Mouse (Mus musculus) hindbrain, embryonic 10.5 days (tissue): ENCODE data around the gene Cacna2d3. TPM values are rescaled to one million over a fixed set of nuclear protein-coding genes. Genes with fewer than 3 reads are reported as not detected.

Experiments
- DNase-seq: peaks from one replicate; pipeline ENCODE4 v3.0.0-alpha.2; 2017; ENCODE audit warnings: low spot score
- H3K27ac ChIP-seq: fragments of 300-500 bp; sonication (generic); 2 replicates; pipeline ENCODE4 v1.5.1; 2016; ENCODE audit warnings: mild to moderate bottlenecking, moderate library complexity
- H3K27me3 ChIP-seq: fragments of 300-500 bp; sonication (generic); 2 replicates; pipeline ENCODE4 v1.6.1; 2016; ENCODE audit warnings: mild to moderate bottlenecking; ENCODE audit not compliant: poor library complexity, insufficient read depth, severe bottlenecking
- H3K36me3 ChIP-seq: fragments of 300-500 bp; sonication (generic); 2 replicates; pipeline ENCODE4 v1.6.1; 2016; ENCODE audit warnings: mild to moderate bottlenecking, moderate library complexity
- H3K4me1 ChIP-seq: fragments of 300-500 bp; sonication (generic); replicated peaks from 2 replicates; pipeline ENCODE4 v1.6.1; 2016; ENCODE audit warnings: mild to moderate bottlenecking
- H3K4me3 ChIP-seq: fragments of 300-500 bp; sonication (generic); 2 replicates; pipeline ENCODE4 v1.5.1; 2016; ENCODE audit warnings: mild to moderate bottlenecking, moderate library complexity
- H3K9me3 ChIP-seq: fragments of 300-500 bp; sonication (generic); 2 replicates; pipeline ENCODE4 v1.6.1; 2016; ENCODE audit warnings: mild to moderate bottlenecking, moderate library complexity
- WGBS: fragments of 180-500 bp; shearing (Covaris S2); methylation state at CpG from one replicate; pipeline ENCODE4 v1.1.7; 2016; 5-methylcytosine and 5-hydroxymethylcytosine counted together
- polyA plus RNA-seq: library from polyadenylated mRNA; unstranded; fragments of >200 nt; fragmentation: Nextera tagmentation; extraction: Ambion mirVana; gene quantifications from 2 replicates; pipeline ENCODE4 v1.2.1, GENCODE M21; 2016

Gene Cacna2d3
- polyA plus RNA-seq, 1 experiment from 2014 or later = 12.6 TPM

DNA sequence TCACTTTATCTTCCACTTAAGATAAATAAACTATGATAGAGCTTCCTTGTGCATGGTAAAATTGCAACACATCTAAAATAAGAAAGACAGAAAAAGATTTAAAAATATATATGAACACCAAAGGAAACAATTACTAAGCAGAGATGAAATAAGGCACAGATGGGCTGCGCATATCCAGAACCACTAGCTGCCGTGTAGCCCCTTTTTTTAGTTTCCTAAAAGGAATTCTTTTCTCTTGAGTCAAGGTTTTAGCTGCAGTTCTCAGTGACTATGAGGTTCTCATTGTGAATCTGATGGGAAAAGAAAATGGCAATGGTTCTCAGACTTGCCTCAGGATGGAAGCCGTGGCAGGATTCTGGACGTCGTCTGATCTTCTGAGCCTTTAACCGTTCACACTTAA is 814.0 kb downstream of the Cacna2d3 start:
- no peaks in the 10 kb centered on the region for H3K4me1 ChIP-seq

DNA sequence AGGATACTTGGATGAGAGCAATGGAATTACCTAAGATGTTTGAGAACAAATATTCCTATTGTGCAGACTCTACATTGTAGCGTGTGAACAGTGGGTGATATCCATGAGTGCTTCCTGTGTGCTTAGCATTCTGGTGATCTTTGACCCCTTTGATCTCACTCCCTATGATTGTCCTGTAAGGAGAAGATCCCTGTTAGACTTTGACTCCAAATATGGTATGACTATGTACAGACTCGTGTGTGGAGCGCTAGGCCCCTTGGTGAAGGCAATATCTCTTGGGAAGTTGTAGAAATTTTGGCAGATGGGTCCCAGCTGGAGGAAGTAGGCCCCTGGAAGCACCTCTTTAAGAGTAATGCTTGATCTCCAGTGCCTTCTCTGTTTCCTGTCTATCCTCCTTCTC is 829.1 kb downstream of the Cacna2d3 start:
- H3K4me1 ChIP-seq = no peaks in the 10 kb centered on the region
- H3K4me3 ChIP-seq = no peak overlapping the region
- DNase-seq = no peak
- no peaks in the 10 kb centered on the region for H3K27me3 ChIP-seq
- 72% methylated on average over 3 of the region's 3 CpGs for WGBS
- H3K27ac ChIP-seq = no peak overlapping the region
- no peaks in the 10 kb centered on the region for H3K9me3 ChIP-seq
- H3K36me3 ChIP-seq = no peaks in the 10 kb centered on the region

More for the DNA sequence above, 814.0 kb downstream of the Cacna2d3 start:
- Histone ChIP-seq H3K9me3 (no peaks in the 10 kb centered on the region), H3K36me3 (no peaks in the 10 kb centered on the region), H3K27me3 (no peaks in the 10 kb centered on the region), H3K27ac (no peak overlapping the region), H3K4me3 (no peak overlapping the region)
- no peak for DNase-seq
- 90% methylated on average over 6 of the region's 6 CpGs for WGBS

DNA sequence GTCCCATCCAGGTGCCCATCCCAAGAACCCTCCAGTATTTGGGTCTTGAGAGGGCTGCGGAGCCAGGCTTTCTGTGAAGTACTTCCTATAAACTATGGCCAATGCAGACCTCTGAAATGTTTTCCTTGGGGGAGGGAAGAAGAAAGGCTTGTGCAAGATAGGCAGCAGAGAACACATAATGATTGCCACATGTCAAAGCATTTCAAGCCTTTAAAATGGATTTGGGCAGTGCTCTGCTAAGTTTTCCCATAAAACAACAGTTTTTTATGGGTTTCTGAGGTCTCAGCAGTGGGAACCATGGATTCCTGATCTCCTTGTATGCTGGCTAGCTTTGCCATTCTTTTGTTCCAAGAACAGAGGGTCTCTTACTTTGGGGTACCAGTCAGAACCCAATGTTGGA is 834.3 kb downstream of the Cacna2d3 start:
- no peak overlapping the region for H3K4me3 ChIP-seq
- no peak for DNase-seq
- 90% methylated on average over 1 of the region's 1 CpGs for WGBS
- H3K27me3 ChIP-seq = no peaks in the 10 kb centered on the region
- no peaks in the 10 kb centered on the region for H3K36me3 ChIP-seq
- no peak overlapping the region for H3K27ac ChIP-seq
- no peaks in the 10 kb centered on the region for H3K9me3 ChIP-seq
- no peaks in the 10 kb centered on the region for H3K4me1 ChIP-seq

DNA sequence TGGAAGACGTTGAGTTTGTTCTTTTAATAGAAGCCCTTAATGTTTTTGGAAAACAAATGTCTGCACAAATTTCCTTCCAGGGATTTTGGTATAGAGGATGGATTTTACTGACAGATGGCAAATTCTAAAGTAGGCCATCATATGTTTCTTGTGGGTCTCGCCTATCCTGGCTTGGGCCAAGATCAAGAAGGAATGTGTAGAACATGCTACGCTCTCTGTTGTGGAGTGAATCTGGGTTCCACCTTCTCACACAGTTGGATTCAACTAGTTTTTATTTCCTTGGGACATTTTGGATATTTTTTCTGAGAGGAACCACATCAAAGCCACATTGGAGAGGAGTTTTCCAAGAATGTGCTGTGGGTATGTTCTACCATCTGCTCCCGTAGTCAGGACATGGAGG is 835.0 kb downstream of the Cacna2d3 start:
- no peak for DNase-seq
- H3K27me3 ChIP-seq = no peaks in the 10 kb centered on the region
- no peak overlapping the region for H3K27ac ChIP-seq
- WGBS = 93% methylated on average over 4 of the region's 4 CpGs
- H3K4me3 ChIP-seq = no peak overlapping the region
- no peaks in the 10 kb centered on the region for H3K36me3 ChIP-seq
- no peaks in the 10 kb centered on the region for H3K4me1 ChIP-seq
- no peaks in the 10 kb centered on the region for H3K9me3 ChIP-seq

DNA sequence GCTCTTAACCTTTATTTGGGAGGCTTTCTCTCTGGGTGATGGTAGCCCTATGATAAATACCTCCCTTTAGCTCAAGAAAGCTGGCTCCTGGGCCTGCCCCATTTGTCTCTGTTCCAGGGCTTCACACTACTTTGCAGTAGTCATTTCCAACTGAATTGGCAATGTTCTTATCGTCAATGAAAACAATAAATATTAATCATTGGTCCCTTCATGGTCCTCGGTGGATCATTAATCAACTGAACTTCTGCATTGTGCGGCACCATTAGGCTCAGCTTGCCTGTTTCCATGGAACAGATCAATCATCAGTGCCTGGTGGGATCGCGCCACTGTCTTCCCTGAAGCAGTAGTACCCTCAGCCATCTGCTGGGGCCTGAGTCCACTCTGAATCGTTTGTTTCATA is 850.7 kb downstream of the Cacna2d3 start:
- Histone ChIP-seq H3K4me3 (no peak overlapping the region), H3K36me3 (no peaks in the 10 kb centered on the region), H3K9me3 (no peaks in the 10 kb centered on the region), H3K4me1 (0 out of 2 replicates have a peak, but pooled peaks cover 3% of the 10 kb centered on the region), H3K27me3 (no peaks in the 10 kb centered on the region), H3K27ac (no peak overlapping the region; the same call in 1 of the 2 replicates)
- WGBS = 68% methylated on average over 6 of the region's 6 CpGs
- DNase-seq = peak; percentile 59

DNA sequence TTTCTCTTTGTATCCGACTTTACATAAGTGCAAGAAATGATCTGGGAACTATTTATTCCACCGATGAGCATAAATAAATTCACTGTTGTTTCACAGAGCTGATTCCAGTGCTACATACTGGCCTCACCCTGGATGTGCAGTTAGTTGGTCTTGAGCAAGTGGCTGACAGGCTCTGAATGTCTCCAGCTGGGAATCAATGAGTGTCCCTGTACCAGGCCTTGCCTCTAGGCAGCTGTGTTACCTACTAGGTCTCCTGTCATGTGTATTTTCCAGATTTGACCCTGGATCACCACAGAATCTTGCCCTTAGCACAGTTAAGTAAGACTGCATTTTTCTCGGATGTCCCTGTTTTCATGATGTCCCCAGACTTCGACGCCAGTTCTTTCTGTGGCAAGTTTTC is 851.3 kb downstream of the Cacna2d3 start:
- 86% methylated on average over 5 of the region's 5 CpGs for WGBS
- H3K4me3 ChIP-seq = no peak overlapping the region
- DNase-seq = peak; percentile 4
- H3K9me3 ChIP-seq = no peaks in the 10 kb centered on the region
- H3K4me1 ChIP-seq = peaks cover 4% of the 10 kb centered on the region; the same call in 1 of the 2 replicates
- H3K27ac ChIP-seq = peak overlapping the region; percentile 2; the same call in 1 of the 2 replicates
- no peaks in the 10 kb centered on the region for H3K36me3 ChIP-seq
- H3K27me3 ChIP-seq = no peaks in the 10 kb centered on the region

DNA sequence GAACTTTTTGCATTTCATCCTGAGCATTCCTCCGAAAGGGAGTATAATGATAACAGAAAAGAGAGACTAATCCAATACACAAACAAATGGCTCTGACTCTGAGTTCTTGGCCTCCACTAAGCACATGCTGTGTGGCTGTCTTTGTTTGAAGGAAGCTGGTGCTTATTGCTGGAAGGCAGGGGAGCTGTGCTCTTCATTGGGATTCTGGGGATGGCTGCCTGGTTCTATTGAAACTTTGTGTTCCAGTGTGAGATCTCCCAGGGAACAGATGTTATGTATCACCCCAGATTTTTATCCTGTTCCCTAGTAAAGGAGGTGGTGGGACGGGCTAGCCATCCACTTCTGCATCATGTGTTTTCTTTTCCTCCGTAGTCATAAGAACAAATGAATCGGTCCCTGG is 856.7 kb downstream of the Cacna2d3 start:
- peaks cover 8% of the 10 kb centered on the region; the same call in 1 of the 2 replicates for H3K4me1 ChIP-seq
- peak overlapping the region; percentile 50; the same call in 1 of the 2 replicates for H3K27ac ChIP-seq
- no peaks in the 10 kb centered on the region for H3K27me3 ChIP-seq
- DNase-seq = no peak
- H3K36me3 ChIP-seq = no peaks in the 10 kb centered on the region
- WGBS = 58% methylated on average over 4 of the region's 4 CpGs
- H3K4me3 ChIP-seq = no peak overlapping the region
- H3K9me3 ChIP-seq = no peaks in the 10 kb centered on the region

DNA sequence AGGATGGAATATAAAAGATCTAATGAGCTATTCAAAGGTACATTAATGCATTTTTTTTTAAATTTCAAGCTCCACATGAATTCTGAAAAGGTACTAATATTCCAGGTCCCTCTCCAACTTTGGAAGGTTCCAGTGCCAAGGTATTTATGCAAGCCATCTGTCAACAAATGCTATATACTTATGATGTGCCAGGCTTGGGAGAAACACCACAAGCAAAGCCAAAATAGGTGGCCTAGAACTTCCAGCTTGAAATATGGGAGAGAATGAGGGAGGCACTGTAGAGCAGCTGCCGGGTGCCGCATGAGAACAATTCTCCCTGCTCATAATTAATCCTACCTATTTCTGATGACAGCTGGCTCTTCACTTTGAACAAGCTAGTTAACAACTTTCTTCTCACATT is 860.5 kb downstream of the Cacna2d3 start:
- Histone ChIP-seq H3K9me3 (no peaks in the 10 kb centered on the region), H3K4me1 (peaks cover 8% of the 10 kb centered on the region; the same call in 1 of the 2 replicates), H3K36me3 (no peaks in the 10 kb centered on the region), H3K4me3 (no peak overlapping the region), H3K27ac (no peak overlapping the region), H3K27me3 (no peaks in the 10 kb centered on the region)
- 84% methylated on average over 2 of the region's 2 CpGs for WGBS
- no peak for DNase-seq

Other genes starting within 250 kb of the Cacna2d3 start
- 315 and 388 TPM in 2 replicates for gene Selenok, start 246.4 kb upstream of the Cacna2d3 start, polyA plus RNA-seq